Mouse (Mus musculus) ES-CJ7 (cell line): ENCODE measurements around the gene Sobp.
A peak's percentile ranks its signal among the peaks of the same experiment; 100 is the strongest.

Experiments used
- DNase-seq: peaks from one replicate; pipeline ENCODE4 v3.0.0; 2011; ENCODE audit warnings: low read depth, low spot score

The Sobp gene

DNA sequence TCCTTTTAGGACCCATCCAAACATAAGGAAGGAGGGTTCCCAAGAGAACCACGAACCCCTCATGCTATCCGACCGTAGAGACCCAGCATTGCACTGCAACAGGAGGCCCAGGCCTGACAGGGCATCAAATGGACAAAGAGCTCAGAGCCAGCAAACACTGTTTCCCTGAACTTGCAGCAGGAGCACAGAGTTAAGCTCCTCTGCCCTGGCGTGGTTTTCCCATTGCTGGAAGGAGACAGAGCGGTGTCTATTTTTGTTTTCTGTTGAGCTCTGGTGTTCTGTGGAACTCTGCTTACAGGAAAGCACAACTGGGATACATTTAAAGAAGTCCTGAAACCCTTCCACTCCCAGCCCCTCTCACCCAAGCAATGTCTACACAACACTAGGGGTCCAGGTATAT lies 15.0 kb downstream of the Sobp start:
- no peak for DNase-seq

DNA sequence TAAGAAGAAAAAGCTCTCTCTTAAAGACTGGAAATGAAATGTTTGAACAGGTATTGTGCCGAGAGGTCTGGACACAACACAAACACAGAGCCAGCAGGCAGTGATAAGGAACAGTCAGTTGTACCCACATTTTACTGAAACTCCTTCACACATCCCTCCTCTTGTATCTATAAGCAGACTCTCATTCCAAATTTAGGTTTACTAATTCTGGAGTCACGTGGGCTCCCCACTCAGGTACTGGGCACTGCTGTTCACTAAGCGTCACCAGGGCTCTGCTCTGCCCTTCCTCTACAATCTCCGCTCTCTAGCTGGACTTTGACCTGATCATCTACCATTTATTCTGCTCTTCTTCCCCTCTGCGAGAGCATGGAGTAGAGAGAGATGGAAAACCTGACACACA lies 15.4 kb downstream of the Sobp start:
- no peak for DNase-seq

DNA sequence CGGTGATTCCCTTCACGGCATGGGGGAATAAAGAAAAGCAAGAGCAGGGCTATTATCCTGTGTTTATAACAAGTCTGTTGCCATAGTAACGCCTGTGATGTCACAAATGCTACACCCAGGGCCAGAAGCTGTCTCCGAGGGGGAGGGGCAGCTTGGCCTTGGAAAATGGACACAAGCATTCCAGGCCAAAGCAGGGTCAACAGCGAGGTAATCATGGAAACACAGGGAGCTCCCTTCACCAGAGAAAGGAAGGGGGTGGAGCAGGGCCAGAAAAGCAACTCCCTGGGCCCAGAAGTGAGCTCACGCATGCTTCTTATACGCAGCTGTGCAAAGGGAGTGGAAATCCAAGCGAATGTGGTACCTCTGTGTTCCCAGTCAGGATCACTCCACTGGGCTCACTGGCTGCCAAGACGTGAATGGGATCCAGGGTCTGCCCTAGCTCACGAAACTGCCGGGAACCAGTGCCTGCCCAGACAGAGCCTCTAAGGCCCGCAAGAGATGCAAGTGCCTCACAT lies 19.2 kb downstream of the Sobp start:
- peak; percentile 73 for DNase-seq

DNA sequence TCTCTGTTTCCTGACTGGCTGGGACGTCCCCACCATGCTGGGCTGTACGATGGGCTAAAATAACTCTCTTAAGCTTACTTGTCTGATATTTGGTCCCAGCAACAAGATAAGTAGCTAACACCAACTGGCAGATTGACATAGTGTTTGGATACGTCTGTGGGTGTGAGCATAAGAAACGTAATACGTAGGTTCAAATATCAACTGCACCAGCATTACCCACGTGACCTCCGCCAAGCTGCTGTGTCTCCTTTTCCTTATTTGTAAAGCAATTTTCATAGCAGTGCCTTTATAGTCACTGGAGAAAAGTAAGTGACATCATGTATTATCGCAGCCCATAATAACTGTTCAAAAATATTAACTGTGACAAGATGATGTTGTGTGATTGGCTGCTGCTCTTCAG lies 21.7 kb downstream of the Sobp start:
- DNase-seq: no peak

DNA sequence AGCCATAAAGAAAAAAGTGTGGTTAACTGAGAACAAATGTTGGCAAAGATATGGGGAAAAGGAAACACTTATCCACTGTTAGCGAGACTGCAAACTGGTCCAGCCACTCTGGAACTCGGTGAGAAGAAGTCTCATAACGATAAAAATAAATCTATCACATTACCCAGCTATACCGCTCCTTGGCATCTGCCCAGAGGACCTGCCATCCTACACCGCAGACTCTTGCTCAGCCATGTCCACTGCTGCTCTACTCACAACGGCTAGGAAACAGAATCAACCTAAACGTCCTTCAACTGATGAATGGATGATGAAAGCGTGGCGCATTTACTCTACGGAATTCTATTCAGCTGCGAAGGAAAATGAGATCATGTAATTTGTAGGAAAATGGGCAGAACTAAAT lies 25.9 kb downstream of the Sobp start:
- DNase-seq: no peak

DNA sequence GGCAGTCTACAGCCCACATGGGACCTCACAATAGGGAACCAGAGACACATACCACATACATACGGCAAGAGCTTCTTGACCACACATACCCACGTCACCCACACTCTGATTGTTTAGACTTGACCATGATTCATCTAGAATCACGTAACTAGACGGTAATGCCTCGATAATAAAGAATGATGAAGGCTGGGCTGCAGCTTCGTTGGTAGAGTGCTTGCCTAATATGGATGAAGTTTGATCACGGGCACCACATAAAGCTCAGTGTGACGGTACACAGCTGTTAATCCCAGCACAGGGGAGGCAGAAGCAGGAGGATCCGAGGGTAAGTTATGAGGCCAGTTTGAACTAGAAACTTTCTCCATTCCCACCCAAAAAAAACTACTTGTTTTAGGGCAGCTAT lies 31.2 kb downstream of the Sobp start:
- no peak for DNase-seq

DNA sequence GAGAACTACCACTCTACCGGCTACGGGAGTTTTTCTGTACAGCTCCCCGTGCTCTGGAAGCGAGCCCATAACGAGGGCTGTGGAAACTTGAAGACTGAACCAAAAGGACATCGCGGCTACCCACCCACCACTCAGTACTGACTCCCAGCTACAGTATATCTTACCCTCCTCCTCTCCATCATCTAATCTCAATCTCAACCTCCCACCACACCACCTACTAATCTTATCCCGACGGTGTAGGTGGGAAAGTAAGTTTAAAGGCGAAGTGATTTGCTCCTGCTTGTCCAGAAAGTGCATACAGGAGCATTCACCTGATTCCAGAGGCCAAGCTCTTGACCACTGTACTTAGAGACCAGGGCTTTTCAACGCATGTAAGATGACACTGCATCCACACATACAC lies 40.3 kb downstream of the Sobp start:
- no peak for DNase-seq

DNA sequence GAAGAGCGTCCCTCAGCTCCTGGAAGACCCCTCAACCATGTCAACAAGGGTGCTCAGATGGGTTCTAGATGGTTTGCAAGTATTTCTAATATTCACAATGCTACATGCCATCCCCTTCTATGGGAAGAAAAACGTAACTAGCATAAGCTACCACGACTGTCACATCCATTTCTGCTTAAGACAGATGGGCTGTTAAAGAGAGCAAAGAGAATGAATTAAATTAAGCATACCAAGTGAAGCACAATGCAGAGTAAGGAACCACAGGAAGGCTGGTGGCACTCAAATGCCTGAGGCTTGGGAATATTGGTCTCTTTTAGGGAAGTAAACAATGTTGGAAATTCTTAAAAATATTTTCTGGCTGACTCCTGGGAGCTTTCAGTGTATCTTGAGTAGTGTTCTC lies 45.6 kb downstream of the Sobp start:
- no peak for DNase-seq

DNA sequence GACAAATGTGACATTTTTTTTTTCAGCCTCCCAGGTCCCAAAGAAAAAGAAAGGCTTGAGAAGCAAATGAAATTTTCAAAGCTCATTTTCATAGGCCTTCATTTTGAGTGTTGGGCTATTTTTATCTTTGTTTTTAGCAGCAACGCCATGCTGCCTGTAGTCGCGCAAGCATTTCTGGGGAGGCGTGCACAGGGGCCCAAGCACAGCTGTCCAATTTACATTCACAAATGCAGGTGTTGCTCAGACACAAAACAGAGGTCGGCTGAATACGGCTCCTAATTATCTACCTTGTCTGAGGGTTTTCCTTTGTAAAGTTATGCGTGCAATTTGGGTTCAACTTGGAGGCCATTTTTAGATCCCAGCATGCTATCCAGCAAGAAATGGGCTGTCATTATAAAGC lies 49.8 kb downstream of the Sobp start:
- no peak for DNase-seq

GRCm38 (mm10) chr10:43124156-43124555 lies 50.2 kb downstream of the Sobp start:
- DNase-seq: no peak

DNA sequence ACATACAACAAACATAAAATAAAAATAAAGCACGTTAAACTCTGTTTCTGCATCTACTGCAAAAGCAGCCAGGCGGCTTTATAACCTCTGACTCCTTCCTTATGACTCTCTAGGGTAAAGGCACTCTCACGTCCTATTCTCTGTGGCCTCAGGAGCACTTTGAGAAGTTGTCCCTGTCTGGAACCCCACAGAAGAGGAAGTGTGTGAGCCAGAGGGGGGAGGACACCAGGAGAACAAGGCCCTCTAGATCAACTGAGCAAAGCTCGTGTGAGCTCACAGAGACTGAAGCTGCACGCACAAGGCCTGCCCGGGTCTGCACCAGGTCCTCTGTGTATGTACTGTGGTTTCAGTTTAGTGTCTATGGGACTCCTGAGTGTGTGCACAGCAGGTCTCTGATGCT lies 50.9 kb downstream of the Sobp start:
- DNase-seq: no peak

DNA sequence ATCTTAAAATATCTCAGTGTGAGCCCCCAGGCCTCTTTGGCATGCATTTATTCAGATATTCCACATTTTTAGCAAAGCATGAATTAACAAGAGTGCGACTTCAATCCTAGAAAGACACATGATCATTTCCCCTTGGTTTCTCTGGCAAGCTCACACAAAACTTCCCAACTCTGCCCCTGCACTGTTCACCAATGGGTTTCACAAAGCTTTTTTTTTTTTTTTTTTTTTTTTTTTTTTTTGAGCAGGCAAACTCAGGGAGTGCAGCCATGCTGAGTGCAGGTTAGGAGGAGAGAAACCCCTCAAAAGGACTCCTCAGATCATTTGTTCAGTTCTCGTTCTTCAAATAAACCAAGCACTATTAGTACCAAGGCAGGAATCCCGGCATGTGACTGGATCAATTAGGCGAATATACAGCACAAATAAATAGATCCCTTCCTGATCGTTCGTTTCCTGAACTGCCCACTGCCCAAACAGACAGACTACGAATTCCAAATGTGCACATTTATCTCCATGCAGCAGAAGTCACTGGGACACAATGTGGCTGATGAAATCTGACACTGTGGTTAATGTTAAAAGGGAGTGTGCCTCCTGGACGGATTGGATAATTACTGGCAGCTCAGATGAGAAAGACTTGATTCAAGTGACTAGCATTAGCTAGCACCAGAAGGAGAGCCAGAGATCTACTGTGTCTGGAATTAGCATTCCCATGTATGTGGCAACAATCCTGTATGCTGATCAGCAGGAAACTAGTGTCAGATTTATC lies 53.5 kb downstream of the Sobp start:
- DNase-seq: no peak

DNA sequence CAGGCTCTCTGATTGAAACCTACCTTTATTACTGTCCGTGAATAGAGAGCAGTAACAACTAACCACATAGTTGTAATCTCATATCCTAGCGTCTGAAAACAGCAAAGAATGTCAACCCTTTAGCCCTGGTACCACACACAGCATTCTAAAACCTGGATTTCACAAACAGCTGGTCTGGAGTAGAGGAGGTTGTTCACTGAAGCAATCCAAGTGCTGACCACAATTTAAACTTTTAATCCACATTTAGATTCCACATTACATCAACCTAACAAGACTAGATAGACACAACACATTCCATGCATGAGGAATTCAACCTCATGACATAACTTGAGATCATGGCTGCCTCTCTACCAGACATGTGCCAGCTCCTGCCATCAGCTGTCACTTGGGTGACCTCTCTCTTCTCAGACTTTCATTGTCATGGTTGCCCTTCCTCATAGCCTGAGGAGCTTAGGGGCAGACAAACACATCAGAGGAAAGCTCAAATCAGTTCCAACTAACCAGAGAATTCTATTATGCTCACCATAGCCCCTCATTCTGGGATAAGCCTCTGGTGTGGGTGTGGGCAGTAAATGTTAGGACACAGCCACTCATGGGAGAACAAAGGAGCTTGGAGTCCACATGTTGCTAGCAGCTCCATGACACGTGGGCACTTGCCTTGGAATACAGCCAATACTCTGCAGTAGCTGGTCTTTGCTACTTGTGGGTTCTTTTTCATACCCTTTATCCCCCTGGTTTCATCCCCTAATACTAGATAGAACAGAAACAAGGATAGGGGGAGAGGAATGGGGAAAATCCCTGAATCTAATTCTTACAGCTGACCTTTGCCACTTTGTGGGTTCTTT lies 58.0 kb downstream of the Sobp start:
- DNase-seq: no peak

DNA sequence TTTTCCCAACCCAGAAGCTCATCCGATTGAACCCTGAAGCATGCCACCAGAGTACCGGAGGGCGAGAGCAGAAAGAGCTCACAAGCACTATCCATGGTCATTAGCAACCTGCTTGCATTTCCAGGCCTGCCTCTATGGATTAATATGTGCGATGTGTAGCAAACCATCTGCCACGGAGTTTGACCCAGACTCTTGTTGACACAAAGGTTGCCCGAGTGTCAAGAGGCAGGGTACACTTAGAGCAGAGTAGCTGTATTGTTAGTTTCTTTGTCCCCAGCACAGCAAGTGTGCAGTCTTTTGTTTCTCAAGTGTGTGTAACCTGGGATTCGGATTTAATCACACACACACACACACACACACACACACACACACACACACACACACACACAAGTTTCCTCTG lies 62.0 kb downstream of the Sobp start:
- no peak for DNase-seq

DNA sequence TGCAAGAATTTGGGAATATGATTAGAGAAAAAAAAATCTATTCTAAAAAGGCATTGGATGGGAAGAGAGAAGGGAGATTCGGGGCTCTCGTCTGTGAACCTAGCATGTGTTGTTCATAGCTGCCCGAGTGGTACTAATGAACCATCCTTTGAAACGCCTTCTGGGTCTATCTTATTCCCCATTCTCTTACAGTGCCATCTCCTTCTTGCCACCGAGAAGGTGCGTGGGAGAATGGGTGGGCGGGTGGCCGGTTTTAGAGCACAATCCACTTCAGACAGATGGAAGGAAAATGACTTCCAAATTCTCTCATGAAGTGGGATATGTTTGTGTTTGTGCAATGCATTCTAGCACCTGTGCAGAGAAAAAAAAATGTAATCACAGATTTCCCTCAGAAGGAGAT lies 67.7 kb downstream of the Sobp start:
- no peak for DNase-seq

GRCm38 (mm10) chr10:43106196-43106595 lies 68.1 kb downstream of the Sobp start:
- DNase-seq: no peak

DNA sequence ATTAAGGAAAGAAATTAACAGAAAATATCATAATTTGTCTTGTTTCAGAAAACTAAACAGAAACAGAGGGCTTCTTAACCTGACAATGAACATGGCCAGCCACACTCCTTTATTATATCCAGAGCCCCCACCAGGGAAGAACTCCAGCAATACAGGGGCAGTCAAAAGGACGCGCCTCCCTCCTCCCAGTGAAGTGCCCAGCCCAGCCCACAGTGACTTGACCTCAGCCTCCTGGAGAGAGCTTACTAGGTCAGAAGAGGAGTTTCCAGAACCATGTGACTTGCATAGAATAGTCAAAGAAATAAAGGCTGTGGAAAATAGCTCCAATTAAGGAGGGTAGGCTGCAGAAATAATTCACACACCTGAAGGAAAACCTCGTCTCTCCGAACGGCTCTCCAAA lies 73.8 kb downstream of the Sobp start:
- no peak for DNase-seq

- DNase-seq: no peak
Measured at GRCm38 (mm10) chr10:43099229-43099628, 75.1 kb downstream of the Sobp start.

DNA sequence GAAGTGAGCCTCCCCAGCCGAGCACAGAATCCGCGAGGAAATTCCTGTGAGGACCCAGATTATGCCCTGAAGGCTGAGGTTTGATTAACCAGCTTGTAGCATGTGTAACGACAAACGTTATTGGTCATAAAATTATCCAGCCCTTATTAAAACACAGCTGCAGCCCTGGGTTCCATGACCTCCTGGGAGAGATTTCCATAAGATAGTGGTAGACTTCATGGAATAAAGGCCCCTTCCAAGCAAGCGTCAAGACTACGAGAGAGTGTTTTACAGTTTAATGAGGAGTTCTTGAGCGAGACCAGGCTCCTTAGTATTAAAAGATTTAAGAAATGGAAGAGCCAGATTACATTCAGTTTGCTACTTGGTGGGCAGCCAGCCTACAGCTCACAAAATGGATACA lies 76.6 kb downstream of the Sobp start:
- no peak for DNase-seq

DNA sequence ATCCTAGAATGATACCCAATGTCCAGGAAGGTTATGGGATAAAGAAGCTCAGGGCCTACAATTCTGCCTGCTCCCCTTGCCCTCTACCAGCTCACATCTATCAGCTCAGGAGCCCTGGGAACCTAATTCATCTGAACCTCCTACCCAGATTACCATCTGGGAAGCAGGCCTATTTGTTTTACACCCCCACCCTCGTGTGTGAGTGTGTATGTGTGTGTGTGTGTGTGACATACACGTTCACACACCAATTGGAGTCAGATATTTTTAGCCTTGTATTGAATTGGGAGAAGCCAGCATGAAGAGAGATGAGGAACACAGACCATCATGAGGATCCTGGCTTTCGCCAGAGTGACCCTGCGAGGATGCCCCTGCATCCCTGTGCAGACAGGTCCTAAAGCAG lies 77.7 kb downstream of the Sobp start:
- no peak for DNase-seq

GRCm38 (mm10) chr10:43094537-43094936 lies 79.8 kb downstream of the Sobp start:
- DNase-seq: no peak

DNA sequence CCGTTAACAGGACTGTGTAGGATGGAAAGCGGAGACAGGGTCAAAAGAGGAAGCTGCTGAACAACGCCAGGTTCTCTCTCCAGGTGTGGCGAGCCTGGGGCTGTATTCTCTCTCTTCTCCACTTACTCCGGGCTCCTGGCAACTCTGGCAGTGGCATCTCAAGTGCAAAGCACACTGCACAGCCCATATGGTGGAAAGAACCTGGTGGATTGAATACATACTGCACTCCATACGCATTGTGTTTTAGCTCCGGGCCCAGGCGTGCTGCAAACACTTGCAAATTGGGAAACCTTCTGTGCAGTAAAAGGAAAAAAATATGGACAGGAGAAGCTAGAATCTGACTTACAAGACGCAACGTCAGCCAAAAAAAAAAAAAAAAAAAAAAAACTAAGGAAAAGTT lies 80.9 kb downstream of the Sobp start:
- no peak for DNase-seq

DNA sequence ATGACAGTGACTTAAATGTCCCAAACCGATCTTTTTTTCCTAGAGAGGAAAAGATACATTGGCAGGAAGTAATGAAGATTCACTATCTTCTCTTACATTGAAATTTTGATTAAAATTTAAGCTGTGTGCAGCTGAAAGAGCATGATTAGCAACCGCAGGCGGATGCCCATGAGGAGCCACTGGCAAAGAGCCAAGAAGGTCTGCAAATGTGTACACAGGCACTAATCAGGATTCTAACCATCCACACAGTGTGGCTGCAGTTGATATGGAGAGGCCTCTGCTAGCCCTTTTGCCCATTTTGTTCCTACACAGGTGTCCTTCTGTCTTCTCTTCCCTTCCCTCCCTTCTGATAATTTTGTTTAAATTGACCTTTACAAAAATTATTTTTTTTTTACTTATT lies 84.3 kb downstream of the Sobp start:
- no peak for DNase-seq
